Mouse (Mus musculus): ENCODE results near the gene Large1.

The Large1 gene

GRCm38 (mm10) chr8:72777797-72778196 lies 575.5 kb downstream of the Large1 start:
- no peak for DNase-seq (ENCODE audit: low spot score)

- DNase-seq (ENCODE audit: low spot score): no peak
Measured at GRCm38 (mm10) chr8:72766777-72767176, 586.6 kb downstream of the Large1 start.

GRCm38 (mm10) chr8:72765696-72766095 lies 587.6 kb downstream of the Large1 start:
- no peak for DNase-seq (ENCODE audit: low spot score)

All from T-cell, adult 2 months (primary cell).